Mouse (Mus musculus): ENCODE data around the gene Fkbp4. TPM values are rescaled to one million over a fixed set of nuclear protein-coding genes. Genes with fewer than 3 reads are reported as not detected.

Fkbp4 gene
- 434 and 450 TPM in 2 replicates for polyA plus RNA-seq (2014; fragmentation: Nextera tagmentation; extraction: Ambion mirVana)

- ATAC-seq (ENCODE audit: insufficient read depth) (peak; percentile 93), DNase-seq (peak; percentile 97)
- under 1% methylated on average over 60 of the region's 67 CpGs for WGBS
- Histone ChIP-seq H3K4me1 (ENCODE audit: insufficient read depth) (no peaks in the 10 kb centered on the region; the same call in 1 of the 2 replicates), H3K4me2 (peak within 1 kb of the TSS; percentile 66), H3K36me3 (ENCODE audit: insufficient read depth) (peaks cover 33% of the 10 kb centered on the region), H3K27ac (ENCODE audit: low read depth) (peak within 1 kb of the TSS; percentile 97), H3K9ac (peak within 1 kb of the TSS; percentile 94), H3K9me3 (ENCODE audit: low read depth, low read length) (no peaks in the 10 kb centered on the region), H3K4me3 (ENCODE audit: low read depth, low read length) (peak within 1 kb of the TSS; percentile 98), H3K27me3 (ENCODE audit: insufficient read depth, low read length) (no peaks in the 10 kb centered on the region)
- no peak for TF ChIP-seq CTCF (IDR thresholded peaks at IDR 0.05; ENCODE audit: low read depth)
Measured at GRCm38 (mm10) chr6:128438317-128438870, at the start of gene Fkbp4. Fkbp4 (minus strand) TSS chr6:128438677.

- no peak for TF ChIP-seq CTCF (IDR thresholded peaks at IDR 0.05; ENCODE audit: low read depth)
- H3K36me3 ChIP-seq (ENCODE audit: insufficient read depth), result no peaks in the 10 kb centered on the region
- DNase-seq (no peak), ATAC-seq (ENCODE audit: insufficient read depth) (no peak)
- no peaks in the 10 kb centered on the region for H3K4me1 ChIP-seq (ENCODE audit: insufficient read depth)
- no peak overlapping the region for H3K9ac ChIP-seq
- H3K4me2 ChIP-seq, result no peak overlapping the region
- no peak overlapping the region for H3K4me3 ChIP-seq (ENCODE audit: low read depth, low read length)
- no peaks in the 10 kb centered on the region for H3K27me3 ChIP-seq (ENCODE audit: insufficient read depth, low read length)
- no peaks in the 10 kb centered on the region for H3K9me3 ChIP-seq (ENCODE audit: low read depth, low read length)
- WGBS, result 83% methylated on average over 11 of the region's 11 CpGs
- no peak overlapping the region for H3K27ac ChIP-seq (ENCODE audit: low read depth)
Measured at GRCm38 (mm10) chr6:128487736-128488135, 49.3 kb upstream of the Fkbp4 start.

GRCm38 (mm10) chr6:128479463-128480454, 41.3 kb upstream of the Fkbp4 start:
- H3K36me3 ChIP-seq (ENCODE audit: insufficient read depth), result no peaks in the 10 kb centered on the region
- no peak overlapping the region for H3K9ac ChIP-seq
- no peaks in the 10 kb centered on the region for H3K9me3 ChIP-seq (ENCODE audit: low read depth, low read length)
- H3K4me2 ChIP-seq, result peak overlapping the region; percentile 29
- 19% methylated on average over 26 of the region's 26 CpGs for WGBS
- peak; percentile 94 for ATAC-seq (ENCODE audit: insufficient read depth)
- TF ChIP-seq CTCF (IDR thresholded peaks at IDR 0.05; ENCODE audit: low read depth), result peak; percentile 99
- H3K4me1 ChIP-seq (ENCODE audit: insufficient read depth), result no peaks in the 10 kb centered on the region
- DNase-seq, result peak; percentile 98
- no peak overlapping the region for H3K27ac ChIP-seq (ENCODE audit: low read depth)
- no peak overlapping the region for H3K4me3 ChIP-seq (ENCODE audit: low read depth, low read length)
- H3K27me3 ChIP-seq (ENCODE audit: insufficient read depth, low read length), result no peaks in the 10 kb centered on the region

GRCm38 (mm10) chr6:128477495-128477894, 39.0 kb upstream of the Fkbp4 start:
- H3K36me3 ChIP-seq (ENCODE audit: insufficient read depth), result no peaks in the 10 kb centered on the region
- no peaks in the 10 kb centered on the region for H3K4me1 ChIP-seq (ENCODE audit: insufficient read depth)
- DNase-seq, result no peak
- TF ChIP-seq CTCF (IDR thresholded peaks at IDR 0.05; ENCODE audit: low read depth), result no peak
- no peak for ATAC-seq (ENCODE audit: insufficient read depth)
- no peak overlapping the region for H3K4me3 ChIP-seq (ENCODE audit: low read depth, low read length)
- no peak overlapping the region for H3K9ac ChIP-seq
- H3K4me2 ChIP-seq, result no peak overlapping the region
- H3K9me3 ChIP-seq (ENCODE audit: low read depth, low read length), result no peaks in the 10 kb centered on the region
- WGBS, result 17% methylated on average over 4 of the region's 4 CpGs
- H3K27ac ChIP-seq (ENCODE audit: low read depth), result no peak overlapping the region
- H3K27me3 ChIP-seq (ENCODE audit: insufficient read depth, low read length), result no peaks in the 10 kb centered on the region

- no peak overlapping the region for H3K27ac ChIP-seq (ENCODE audit: low read depth)
- H3K9me3 ChIP-seq (ENCODE audit: low read depth, low read length), result no peaks in the 10 kb centered on the region
- no peak overlapping the region for H3K9ac ChIP-seq
- no peak for DNase-seq
- H3K4me1 ChIP-seq (ENCODE audit: insufficient read depth), result no peaks in the 10 kb centered on the region
- ATAC-seq (ENCODE audit: insufficient read depth), result no peak
- H3K27me3 ChIP-seq (ENCODE audit: insufficient read depth, low read length), result no peaks in the 10 kb centered on the region
- H3K36me3 ChIP-seq (ENCODE audit: insufficient read depth), result no peaks in the 10 kb centered on the region
- no peak for TF ChIP-seq CTCF (IDR thresholded peaks at IDR 0.05; ENCODE audit: low read depth)
- WGBS, result 82% methylated on average over 6 of the region's 6 CpGs
- H3K4me3 ChIP-seq (ENCODE audit: low read depth, low read length), result no peak overlapping the region
- H3K4me2 ChIP-seq, result no peak overlapping the region
Measured at GRCm38 (mm10) chr6:128474112-128474511, 35.6 kb upstream of the Fkbp4 start.

GRCm38 (mm10) chr6:128469451-128469850, 31.0 kb upstream of the Fkbp4 start:
- H3K4me3 ChIP-seq (ENCODE audit: low read depth, low read length), result no peak overlapping the region
- no peak overlapping the region for H3K9ac ChIP-seq
- peak; percentile 84 for DNase-seq
- H3K4me2 ChIP-seq, result no peak overlapping the region
- H3K27me3 ChIP-seq (ENCODE audit: insufficient read depth, low read length), result no peaks in the 10 kb centered on the region
- 0 out of 2 replicates have a peak, but pooled peaks have one; percentile 17 for TF ChIP-seq CTCF (IDR thresholded peaks at IDR 0.05; ENCODE audit: low read depth)
- WGBS, result 8% methylated on average over 11 of the region's 12 CpGs
- peak; percentile 58; the same call in 1 of the 2 replicates for ATAC-seq (ENCODE audit: insufficient read depth)
- H3K4me1 ChIP-seq (ENCODE audit: insufficient read depth), result no peaks in the 10 kb centered on the region
- H3K27ac ChIP-seq (ENCODE audit: low read depth), result no peak overlapping the region
- H3K9me3 ChIP-seq (ENCODE audit: low read depth, low read length), result no peaks in the 10 kb centered on the region
- H3K36me3 ChIP-seq (ENCODE audit: insufficient read depth), result no peaks in the 10 kb centered on the region

GRCm38 (mm10) chr6:128467298-128467697, 28.8 kb upstream of the Fkbp4 start:
- DNase-seq, result no peak
- Histone ChIP-seq H3K9ac (no peak overlapping the region), H3K27me3 (ENCODE audit: insufficient read depth, low read length) (no peaks in the 10 kb centered on the region), H3K4me1 (ENCODE audit: insufficient read depth) (no peaks in the 10 kb centered on the region), H3K4me3 (ENCODE audit: low read depth, low read length) (no peak overlapping the region), H3K9me3 (ENCODE audit: low read depth, low read length) (no peaks in the 10 kb centered on the region), H3K27ac (ENCODE audit: low read depth) (no peak overlapping the region), H3K36me3 (ENCODE audit: insufficient read depth) (no peaks in the 10 kb centered on the region), H3K4me2 (no peak overlapping the region)
- 42% methylated on average over 2 of the region's 2 CpGs for WGBS
- no peak for TF ChIP-seq CTCF (IDR thresholded peaks at IDR 0.05; ENCODE audit: low read depth)
- no peak for ATAC-seq (ENCODE audit: insufficient read depth)

Data from lung, embryonic 14.5 days (tissue).